Mouse (Mus musculus) forelimb bud, embryonic 11.5 days (tissue): ENCODE data around the gene Bbs5.
"Not testable (repeated sequence)": the region's sequence is repeated elsewhere in the genome, so short reads cannot be mapped to it uniquely, and the experiment has no call there.

Source experiments
- DNase-seq: peaks from one replicate; pipeline ENCODE4 v3.0.0-alpha.2; 2012; ENCODE audit warnings: low read depth, low spot score

Bbs5 gene

GRCm38 (mm10) chr2:69669853-69670252 lies 22.9 kb downstream of the Bbs5 start, which contains the start of gene Klhl41:
Gene Klhl41 (plus strand): TSS chr2:69670120.
- peak; percentile 2 for DNase-seq

DNA sequence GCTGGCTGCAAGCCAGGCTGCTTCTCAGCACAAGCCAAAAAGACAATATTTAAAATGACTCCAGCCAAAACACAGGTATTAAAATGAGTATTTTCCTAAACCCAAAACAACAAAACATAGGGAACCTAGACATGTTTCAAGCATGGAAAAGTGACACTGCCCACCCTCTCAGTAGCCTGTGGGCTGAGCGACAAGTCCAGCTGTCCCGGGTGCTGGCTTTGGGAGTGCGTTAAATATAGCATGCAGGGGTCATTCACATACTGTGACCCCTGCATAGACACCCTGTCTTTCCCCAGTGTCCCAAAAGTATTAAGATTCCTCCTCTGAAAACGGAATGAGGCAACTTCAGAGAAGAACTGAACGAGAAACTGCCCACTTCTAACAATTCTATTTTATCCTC lies 26.8 kb downstream of the Bbs5 start:
- no peak for DNase-seq

DNA sequence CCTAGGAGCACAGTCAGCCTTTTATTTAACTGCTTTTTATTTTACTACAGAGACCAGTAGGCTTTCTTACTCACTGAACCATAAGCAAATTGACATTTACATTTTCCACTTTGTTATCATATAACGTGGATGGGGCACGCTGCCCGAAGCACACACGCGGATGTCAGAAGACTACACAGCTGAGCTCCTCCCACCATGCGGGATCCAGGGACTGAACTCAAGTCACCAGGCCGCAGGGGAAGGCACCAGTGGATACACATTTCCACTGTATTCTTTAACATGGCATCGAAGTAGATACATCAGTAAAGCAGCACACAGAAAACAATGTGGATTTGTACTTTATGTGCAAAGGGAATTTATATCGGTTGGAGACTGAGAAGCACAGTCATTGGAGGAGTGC lies 28.3 kb downstream of the Bbs5 start:
- no peak for DNase-seq

DNA sequence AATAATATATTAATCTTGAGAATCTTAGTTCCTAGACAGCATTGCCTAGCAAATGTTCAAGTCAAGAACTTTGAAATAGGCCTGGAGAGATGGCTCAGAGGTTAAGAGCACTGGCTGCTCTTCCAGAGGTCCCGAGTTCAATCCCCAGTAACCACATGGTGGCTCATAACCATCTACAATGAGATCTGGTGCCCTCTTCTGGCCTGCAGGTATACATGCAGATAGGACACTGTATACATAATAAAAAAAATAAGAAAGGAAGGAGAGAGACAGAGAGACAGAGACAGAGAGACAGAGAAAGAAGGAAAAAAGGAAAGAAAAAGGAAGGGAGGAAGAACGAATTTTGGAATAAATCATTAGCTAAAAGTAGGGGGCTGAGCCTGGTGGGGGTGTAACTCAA lies 29.7 kb downstream of the Bbs5 start:
- DNase-seq = no peak

DNA sequence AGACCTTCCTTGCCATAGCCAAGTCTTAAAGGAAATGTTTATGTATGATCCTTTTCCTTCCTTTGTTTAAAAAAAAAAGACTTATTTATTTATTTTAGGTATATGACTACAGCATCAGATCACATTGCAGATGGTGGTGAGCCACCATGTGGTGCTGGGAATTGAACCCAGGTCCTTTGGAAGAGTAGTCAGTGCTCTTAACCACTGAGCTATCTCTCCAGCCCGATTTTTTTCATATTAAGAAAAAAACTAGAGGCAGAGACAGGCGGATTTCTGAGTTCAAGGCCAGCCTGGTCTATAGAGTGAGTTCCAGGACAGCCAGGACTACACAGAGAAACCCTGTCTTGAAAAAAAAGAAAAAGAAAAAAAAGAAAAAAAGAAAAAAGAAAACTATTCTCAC lies 30.2 kb downstream of the Bbs5 start:
- not testable (repeated sequence) for DNase-seq

DNA sequence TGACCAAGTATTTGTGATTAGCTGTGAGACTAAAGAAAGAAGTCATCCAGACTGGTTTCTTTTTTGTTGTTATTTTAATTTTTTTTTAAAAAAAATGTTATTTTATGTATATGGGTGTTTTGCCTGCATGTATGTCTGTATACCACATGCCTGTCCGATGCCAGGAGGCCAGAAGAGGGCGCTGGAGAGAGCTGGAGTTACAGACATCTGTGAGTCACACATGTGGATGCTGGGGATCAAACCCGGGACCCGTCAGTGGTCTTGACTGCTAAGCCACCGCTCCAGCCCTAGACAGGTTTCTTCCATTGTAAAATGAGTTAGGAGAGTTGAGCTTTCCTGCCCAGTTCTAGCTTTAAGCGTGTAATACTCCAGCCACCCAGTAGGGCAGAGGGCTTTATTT lies 33.0 kb downstream of the Bbs5 start:
- DNase-seq = no peak

DNA sequence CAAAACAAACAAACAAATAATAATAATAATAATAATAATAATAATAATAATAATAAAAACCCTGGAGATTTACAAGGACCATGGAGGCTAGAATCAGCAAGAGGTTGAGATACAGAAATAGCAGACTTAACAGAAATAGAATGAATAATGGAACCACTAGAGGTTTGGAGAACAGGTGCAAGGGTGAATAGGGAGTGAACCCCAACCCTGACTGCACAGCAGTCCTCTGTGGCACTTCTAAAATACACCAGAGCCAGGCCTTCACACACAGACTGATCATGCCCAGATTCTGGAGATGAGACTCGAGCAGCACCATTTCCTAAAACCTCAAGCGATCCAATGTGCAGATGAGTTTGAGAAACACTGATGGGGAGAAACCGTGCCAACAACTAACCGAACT lies 35.0 kb downstream of the Bbs5 start:
- no peak for DNase-seq

DNA sequence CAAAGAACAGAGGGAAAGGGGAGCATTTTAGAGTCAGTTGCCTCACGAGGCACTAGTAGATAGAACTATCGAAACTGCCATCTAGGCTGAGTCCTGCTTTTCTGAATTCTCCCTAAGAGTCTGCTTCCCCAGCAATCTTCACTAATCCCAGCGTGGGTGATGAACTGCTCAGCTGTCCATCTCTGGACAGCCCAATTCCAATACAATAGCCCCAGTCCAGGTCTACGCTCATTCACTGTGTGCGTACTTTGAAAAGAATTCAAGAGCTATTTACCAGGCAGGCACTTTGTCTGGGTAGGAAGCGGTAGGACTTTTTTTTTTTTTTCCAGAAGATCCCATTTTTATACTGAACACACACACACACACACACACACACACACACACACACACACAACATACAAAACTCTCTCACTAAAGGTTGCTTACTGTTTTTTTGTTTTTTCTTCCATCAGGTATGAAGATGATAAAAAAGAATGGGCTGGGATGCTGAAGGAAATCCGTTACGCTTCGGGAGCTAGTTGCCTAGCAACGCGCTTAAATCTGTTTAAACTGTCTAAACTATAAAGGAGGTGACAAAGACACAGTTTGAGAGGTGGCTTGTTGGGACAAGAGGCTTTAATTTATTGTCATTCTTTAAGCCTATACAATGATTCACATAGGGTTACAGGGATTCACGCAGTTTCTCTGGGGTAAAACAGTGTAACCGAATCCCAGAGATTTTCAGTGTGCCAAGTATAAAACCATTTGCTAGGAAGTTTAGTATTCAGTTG lies 36.2 kb downstream of the Bbs5 start:
- DNase-seq = no peak

DNA sequence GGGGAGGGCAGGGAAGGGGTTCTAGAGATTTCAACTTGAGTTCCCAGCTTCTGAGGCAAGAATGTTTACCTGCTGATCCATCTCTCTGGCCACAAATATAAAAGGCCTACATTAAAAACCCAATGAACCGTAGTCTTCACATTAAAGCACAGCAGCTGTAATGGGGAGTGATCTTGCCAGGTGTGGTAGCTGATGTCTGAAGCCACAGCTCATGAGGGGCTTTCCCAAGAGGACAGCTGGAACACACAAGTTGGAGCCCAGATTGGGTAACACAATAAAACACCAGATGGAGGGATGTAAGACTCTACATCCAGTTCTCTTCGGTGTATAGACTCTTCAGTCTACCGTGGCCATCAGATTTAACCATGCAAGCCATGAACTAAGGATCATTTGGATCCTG lies 37.5 kb downstream of the Bbs5 start:
- DNase-seq = no peak

DNA sequence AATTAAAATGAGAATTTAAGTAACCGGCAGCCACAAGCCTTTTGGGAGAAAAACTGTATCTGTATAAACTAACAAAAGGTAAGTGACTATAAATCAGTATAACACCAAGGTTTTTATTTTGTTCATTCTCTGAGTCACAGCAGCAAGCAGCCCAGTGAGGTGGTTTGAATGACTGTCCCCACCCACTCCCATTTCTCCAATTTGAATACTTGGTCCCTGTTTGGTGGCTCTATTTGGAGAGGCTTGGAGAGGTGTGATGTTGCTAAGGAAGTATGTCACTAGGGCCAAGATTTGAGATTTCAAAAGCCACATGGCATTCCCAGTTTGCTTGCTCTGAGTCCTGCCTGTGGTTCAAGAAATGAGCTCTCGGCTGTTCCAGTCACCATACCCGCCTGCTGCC lies 43.2 kb downstream of the Bbs5 start:
- DNase-seq = no peak

- DNase-seq = no peak
These were observed 43.9 kb downstream of the Bbs5 start for GRCm38 (mm10) chr2:69690843-69691242.

GRCm38 (mm10) chr2:69693501-69693900 lies 46.5 kb downstream of the Bbs5 start:
- no peak for DNase-seq

DNA sequence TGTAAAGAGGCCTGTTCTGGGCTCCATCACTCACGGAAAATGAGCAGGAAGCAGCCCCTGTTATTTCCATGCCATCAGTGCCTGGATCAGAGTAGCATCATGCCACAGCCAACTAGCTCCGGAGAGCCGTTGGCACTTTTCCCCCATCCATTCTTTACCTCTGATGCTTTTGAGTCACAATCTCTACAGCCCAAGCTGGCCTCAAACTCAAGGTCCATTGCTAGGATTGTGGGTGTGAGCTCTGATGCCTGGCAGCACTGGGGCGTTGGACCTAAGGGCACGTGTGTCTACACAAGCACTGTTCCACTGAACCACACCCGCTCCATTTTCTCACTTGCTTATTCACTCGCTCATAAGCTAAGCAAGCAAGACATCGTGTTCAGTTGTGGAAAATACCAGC lies 53.5 kb downstream of the Bbs5 start:
- no peak for DNase-seq

GRCm38 (mm10) chr2:69712171-69712570 lies 65.2 kb downstream of the Bbs5 start:
- no peak for DNase-seq

DNA sequence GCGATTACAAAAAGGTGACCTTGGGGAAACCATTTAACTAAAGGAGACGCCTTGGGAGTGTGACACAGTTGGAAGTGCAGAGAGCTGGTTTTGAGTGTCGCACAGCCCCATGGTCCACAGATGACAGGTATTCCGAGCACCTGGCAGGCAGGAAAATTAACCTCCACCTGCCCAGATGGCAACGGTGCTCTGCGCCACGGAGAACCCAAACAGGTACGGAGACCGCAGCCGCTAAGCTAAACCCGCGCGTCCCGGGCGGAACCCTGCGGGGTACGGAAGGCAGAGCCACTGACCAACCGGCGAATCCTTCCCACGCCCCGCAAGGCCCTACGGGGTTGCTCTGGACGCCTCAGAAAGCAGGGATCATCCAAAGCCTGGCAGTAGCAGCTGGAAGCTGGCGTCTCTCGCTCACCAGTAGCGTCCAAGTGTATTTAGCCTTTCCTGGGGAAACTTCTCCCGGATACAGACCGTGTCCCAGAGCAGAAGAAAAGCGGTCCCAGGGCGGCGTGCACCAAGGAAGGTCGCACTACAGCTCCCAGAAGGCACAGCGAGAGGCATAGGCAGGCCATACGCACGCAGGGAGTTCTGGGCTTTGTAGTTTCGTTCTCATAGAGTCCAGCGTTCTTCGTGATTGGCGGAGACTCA lies 66.1 kb downstream of the Bbs5 start, which contains the start of gene Fastkd1:
Fastkd1 (minus strand) TSS at position 536 of the 645 bp plus-strand sequence.
- DNase-seq = peak; percentile 83

- DNase-seq = no peak
These were observed 66.6 kb downstream of the Bbs5 start for GRCm38 (mm10) chr2:69713626-69714014.

DNA sequence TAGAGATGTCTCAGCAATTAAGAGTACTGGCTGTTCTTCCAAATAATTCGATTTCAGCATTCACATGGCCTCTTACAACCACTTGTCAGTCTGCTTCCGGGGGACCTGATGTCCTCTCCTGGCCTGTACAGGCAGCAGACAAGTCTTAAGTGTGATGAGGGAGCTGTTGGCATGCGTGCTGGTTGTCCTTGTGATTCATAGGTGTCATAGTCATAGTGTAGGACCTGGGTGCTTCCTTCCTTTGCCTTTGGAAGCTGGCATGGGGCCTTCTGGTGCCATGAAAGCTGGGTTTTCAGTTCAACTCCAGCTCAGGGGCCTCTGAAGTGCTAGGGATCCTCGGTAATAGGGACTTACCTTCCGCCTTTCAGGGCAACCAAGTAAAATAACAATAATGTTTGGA lies 67.2 kb downstream of the Bbs5 start:
- DNase-seq = no peak

GRCm38 (mm10) chr2:69716483-69716882 lies 69.5 kb downstream of the Bbs5 start:
- DNase-seq = no peak
